Mouse (Mus musculus) embryonic facial prominence, embryonic 14.5 days (tissue): ENCODE measurements around the gene Hddc3. TPM values are rescaled to one million over a fixed set of nuclear protein-coding genes. Genes with fewer than 3 reads are reported as not detected.

Source experiments
- ATAC-seq: fragments of 200-750 bp; cut with Nextera tagmentation; 2 replicates; pipeline ENCODE4 v1.8.0; 2017; ENCODE audit warnings: low read depth, moderate number of reproducible peaks, moderate TSS enrichment
- DNase-seq: peaks from one replicate; pipeline ENCODE4 v3.0.0-alpha.2; 2015; ENCODE audit warnings: low spot score
- H3K27ac ChIP-seq: fragments of 300-500 bp; sonication (generic); replicated peaks from 2 replicates; pipeline ENCODE4 v1.5.1; 2014; ENCODE audit warnings: low read depth, mild to moderate bottlenecking, low read length, moderate library complexity
- H3K27me3 ChIP-seq: fragments of 300-500 bp; sonication (generic); replicated peaks from 2 replicates; pipeline ENCODE4 v1.6.1; 2014; ENCODE audit warnings: low read length; ENCODE audit not compliant: control insufficient read depth, insufficient read depth
- H3K36me3 ChIP-seq: fragments of 300-500 bp; sonication (generic); 2 replicates; pipeline ENCODE4 v1.6.1; 2014; ENCODE audit warnings: low read length, mixed read lengths; ENCODE audit not compliant: control insufficient read depth, insufficient read depth
- H3K4me1 ChIP-seq: fragments of 300-500 bp; sonication (generic); 2 replicates; pipeline ENCODE4 v1.6.1; 2014; ENCODE audit warnings: antibody characterized with exemption, low read length; ENCODE audit not compliant: control insufficient read depth, insufficient read depth
- H3K4me2 ChIP-seq: fragments of 300-500 bp; sonication (generic); 2 replicates; pipeline ENCODE4 v1.6.1; 2014; ENCODE audit warnings: low read depth, mild to moderate bottlenecking, low read length, moderate library complexity, mixed read lengths
- H3K4me3 ChIP-seq: fragments of 300-500 bp; sonication (generic); 2 replicates; pipeline ENCODE4 v1.5.1; 2014; ENCODE audit warnings: low read depth, mild to moderate bottlenecking, low read length
- H3K9ac ChIP-seq: fragments of 300-500 bp; sonication (generic); 2 replicates; pipeline ENCODE4 v1.6.1; 2014; ENCODE audit warnings: low read depth, mild to moderate bottlenecking, low read length, moderate library complexity, mixed read lengths
- H3K9me3 ChIP-seq: fragments of 300-500 bp; sonication (generic); 2 replicates; pipeline ENCODE4 v1.6.1; 2016; ENCODE audit warnings: low read length; ENCODE audit not compliant: control insufficient read depth
- WGBS: fragments of 180-500 bp; shearing (Covaris S2); extraction: QIAGEN DNeasy Blood & Tissue Kit; methylation state at CpG from one replicate; pipeline ENCODE4 v1.1.7; 2014; 5-methylcytosine and 5-hydroxymethylcytosine counted together
- polyA plus RNA-seq: library from polyadenylated mRNA; unstranded; fragments of >200 nt; fragmentation: Nextera tagmentation; extraction: Ambion mirVana; gene quantifications from 2 replicates; pipeline ENCODE4 v1.2.1, GENCODE M21; 2014

The Hddc3 gene
- polyA plus RNA-seq, 1 experiment from 2014 or later, result 19.6 TPM

- Histone ChIP-seq H3K9ac (peak overlapping the region; percentile 10; the same call in 1 of the 2 replicates), H3K4me2 (peak overlapping the region; percentile 70), H3K27ac (0 out of 2 replicates have a peak overlapping the region, but pooled peaks have one; percentile 87), H3K36me3 (peaks cover 39% of the 10 kb centered on the region), H3K4me1 (peaks cover 14% of the 10 kb centered on the region), H3K9me3 (no peaks in the 10 kb centered on the region), H3K27me3 (no peaks in the 10 kb centered on the region), H3K4me3 (peak overlapping the region; percentile 90; the same call in 1 of the 2 replicates)
- DNase-seq (no peak), ATAC-seq (no peak)
- 55% methylated on average over 5 of the region's 5 CpGs for WGBS
These were observed 26.6 kb downstream of the Hddc3 start for GRCm38 (mm10) chr7:80369461-80369860.

- peaks cover 36% of the 10 kb centered on the region for H3K36me3 ChIP-seq
- 29% methylated on average over 4 of the region's 4 CpGs for WGBS
- H3K27ac ChIP-seq, result peak overlapping the region; percentile 87
These were observed 27.1 kb downstream of the Hddc3 start for GRCm38 (mm10) chr7:80369967-80370431.

GRCm38 (mm10) chr7:80370649-80371040 lies 27.7 kb downstream of the Hddc3 start:
- Histone ChIP-seq H3K27me3 (no peaks in the 10 kb centered on the region), H3K9me3 (no peaks in the 10 kb centered on the region), H3K9ac (peak overlapping the region; percentile 89), H3K36me3 (peaks cover 31% of the 10 kb centered on the region), H3K4me2 (peak overlapping the region; percentile 70), H3K4me1 (peaks cover 14% of the 10 kb centered on the region), H3K4me3 (peak overlapping the region; percentile 90), H3K27ac (peak overlapping the region; percentile 87)
- DNase-seq (peak; percentile 89), ATAC-seq (peak; percentile 80)
- WGBS, result 0% methylated on average over 18 of the region's 31 CpGs

More at GRCm38 (mm10) chr7:80369967-80370431, 27.1 kb downstream of the Hddc3 start:
- Histone ChIP-seq H3K9me3 (no peaks in the 10 kb centered on the region), H3K4me1 (peaks cover 14% of the 10 kb centered on the region), H3K4me3 (peak overlapping the region; percentile 90), H3K4me2 (peak overlapping the region; percentile 70), H3K9ac (peak overlapping the region; percentile 89), H3K27me3 (no peaks in the 10 kb centered on the region)
- no peak for DNase-seq
- no peak for ATAC-seq

- Histone ChIP-seq H3K27ac (peak within 1 kb of the TSS; percentile 87), H3K9ac (peak within 1 kb of the TSS; percentile 89), H3K4me2 (peak within 1 kb of the TSS; percentile 70), H3K4me3 (peak within 1 kb of the TSS; percentile 90), H3K36me3 (peaks cover 25% of the 10 kb centered on the region), H3K4me1 (peaks cover 14% of the 10 kb centered on the region), H3K9me3 (no peaks in the 10 kb centered on the region), H3K27me3 (no peaks in the 10 kb centered on the region)
- peak; percentile 77 for ATAC-seq
- whole genome bisulfite sequencing, result under 1% methylated on average over 14 of the region's 86 CpGs
- DNase-seq, result peak; percentile 82
These were observed 28.3 kb downstream of the Hddc3 start, which contains the start of gene Man2a2 for GRCm38 (mm10) chr7:80371041-80371751. Gene Man2a2 (minus strand): TSS chr7:80371375.

- Histone ChIP-seq H3K27ac (no peak overlapping the region), H3K4me3 (no peak overlapping the region), H3K36me3 (peaks cover 16% of the 10 kb centered on the region), H3K4me1 (peaks cover 14% of the 10 kb centered on the region), H3K27me3 (no peaks in the 10 kb centered on the region), H3K9ac (no peak overlapping the region), H3K4me2 (no peak overlapping the region), H3K9me3 (no peaks in the 10 kb centered on the region)
- ATAC-seq (no peak), DNase-seq (no peak)
- 79% methylated on average over 3 of the region's 3 CpGs for WGBS
These were observed 29.3 kb downstream of the Hddc3 start for GRCm38 (mm10) chr7:80372166-80372565.

GRCm38 (mm10) chr7:80372667-80373066 lies 29.8 kb downstream of the Hddc3 start:
- H3K9me3 ChIP-seq, result no peaks in the 10 kb centered on the region
- ATAC-seq, result no peak
- H3K36me3 ChIP-seq, result peaks cover 10% of the 10 kb centered on the region
- no peak overlapping the region for H3K27ac ChIP-seq
- H3K4me2 ChIP-seq, result no peak overlapping the region
- 53% methylated on average over 2 of the region's 2 CpGs for WGBS
- H3K4me1 ChIP-seq, result peaks cover 14% of the 10 kb centered on the region
- no peak overlapping the region for H3K4me3 ChIP-seq
- no peak for DNase-seq
- no peaks in the 10 kb centered on the region for H3K27me3 ChIP-seq
- no peak overlapping the region for H3K9ac ChIP-seq

GRCm38 (mm10) chr7:80373352-80373751 lies 30.4 kb downstream of the Hddc3 start:
- peaks cover 6% of the 10 kb centered on the region for H3K36me3 ChIP-seq
- H3K27ac ChIP-seq, result no peak overlapping the region
- H3K27me3 ChIP-seq, result no peaks in the 10 kb centered on the region
- no peaks in the 10 kb centered on the region for H3K9me3 ChIP-seq
- no peak for ATAC-seq
- H3K4me1 ChIP-seq, result peaks cover 14% of the 10 kb centered on the region
- H3K4me2 ChIP-seq, result no peak overlapping the region
- no peak for DNase-seq
- H3K9ac ChIP-seq, result no peak overlapping the region
- WGBS, result 68% methylated on average over 4 of the region's 4 CpGs
- no peak overlapping the region for H3K4me3 ChIP-seq

GRCm38 (mm10) chr7:80373850-80374249 lies 30.9 kb downstream of the Hddc3 start:
- 0 out of 2 replicates have a peak, but pooled peaks cover 7% of the 10 kb centered on the region for H3K36me3 ChIP-seq
- H3K9me3 ChIP-seq, result no peaks in the 10 kb centered on the region
- ATAC-seq, result no peak
- no peak overlapping the region for H3K4me2 ChIP-seq
- no peak for DNase-seq
- H3K4me1 ChIP-seq, result peaks cover 14% of the 10 kb centered on the region
- 77% methylated on average over 12 of the region's 12 CpGs for WGBS
- no peaks in the 10 kb centered on the region for H3K27me3 ChIP-seq
- no peak overlapping the region for H3K4me3 ChIP-seq
- no peak overlapping the region for H3K9ac ChIP-seq
- no peak overlapping the region for H3K27ac ChIP-seq
